Mouse (Mus musculus): ENCODE data around the gene R3hdm2. TPM values are rescaled to one million over a fixed set of nuclear protein-coding genes. Genes with fewer than 3 reads are reported as not detected.

Gene R3hdm2
- 36.0 TPM for polyA plus RNA-seq (2014; fragmentation: Illumina TruSeq; extraction: RNeasy Lipid Tissue Mini Kit (QIAGEN cat#74804); ENCODE audit: insufficient read depth, low read depth, low replicate concordance)

DNA sequence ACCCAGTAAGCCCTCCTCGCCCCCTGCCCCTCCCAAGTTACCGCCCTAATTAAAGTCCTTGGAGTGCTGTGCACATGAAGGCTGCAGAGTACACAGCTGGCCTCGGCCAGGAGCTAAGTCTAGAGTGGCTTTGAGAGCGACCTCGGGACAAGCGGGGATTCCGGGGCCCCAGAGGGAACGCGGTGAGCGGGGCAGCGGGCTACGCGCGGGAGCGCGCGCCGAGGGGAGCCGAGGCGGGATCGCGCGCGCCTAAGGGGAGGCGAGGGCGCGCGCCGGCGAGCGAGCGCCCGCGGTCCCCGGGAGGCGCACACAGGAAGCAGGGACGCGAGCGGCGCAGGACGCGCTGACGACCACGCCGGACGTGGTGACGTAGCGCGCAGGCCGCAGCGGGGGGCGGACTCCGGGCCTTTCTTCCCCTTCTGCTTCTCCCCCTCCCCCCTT is at the start of gene R3hdm2:
R3hdm2 (plus strand) TSS at position 77 of the 441 bp plus-strand sequence.

DNA sequence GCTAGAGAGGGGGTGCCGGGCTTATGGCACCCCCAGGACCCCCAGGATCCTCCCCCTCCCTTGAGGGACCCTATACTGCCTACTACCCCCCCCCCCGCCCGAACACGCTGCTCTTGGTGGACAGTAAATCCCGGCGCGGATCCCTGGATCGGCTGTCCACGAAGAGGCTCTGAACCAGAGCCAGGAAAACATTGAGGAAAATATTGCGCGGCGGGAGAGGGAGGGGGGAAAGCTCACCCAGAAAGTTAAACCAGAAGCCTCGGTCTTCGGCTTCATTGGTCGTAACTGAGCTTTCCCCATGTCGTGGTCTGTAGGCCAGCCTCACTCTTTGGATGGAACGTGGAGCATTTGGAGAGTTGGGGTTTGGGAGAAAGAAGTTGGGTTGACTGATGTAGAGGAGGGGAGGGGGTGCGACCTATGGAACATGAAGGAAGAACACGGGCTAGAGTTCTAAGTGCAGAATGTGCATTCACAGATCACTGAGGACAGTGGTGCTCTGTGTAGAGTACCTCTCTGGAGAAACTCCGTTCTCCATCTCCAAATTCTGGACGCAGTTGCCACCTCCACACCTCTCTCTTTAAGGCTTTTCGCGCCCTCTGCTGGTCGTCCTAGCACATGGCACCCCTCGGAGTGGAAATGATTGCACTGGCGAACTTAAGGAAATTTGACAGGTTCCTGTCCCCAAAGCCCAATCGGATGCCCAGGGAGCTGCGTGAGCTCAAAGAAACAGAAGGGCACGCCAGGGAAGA is 38.1 kb upstream of the R3hdm2 start, which contains the start of gene Gli1:
Gli1 (minus strand) TSS at position 84 of the 749 bp plus-strand sequence.

DNA sequence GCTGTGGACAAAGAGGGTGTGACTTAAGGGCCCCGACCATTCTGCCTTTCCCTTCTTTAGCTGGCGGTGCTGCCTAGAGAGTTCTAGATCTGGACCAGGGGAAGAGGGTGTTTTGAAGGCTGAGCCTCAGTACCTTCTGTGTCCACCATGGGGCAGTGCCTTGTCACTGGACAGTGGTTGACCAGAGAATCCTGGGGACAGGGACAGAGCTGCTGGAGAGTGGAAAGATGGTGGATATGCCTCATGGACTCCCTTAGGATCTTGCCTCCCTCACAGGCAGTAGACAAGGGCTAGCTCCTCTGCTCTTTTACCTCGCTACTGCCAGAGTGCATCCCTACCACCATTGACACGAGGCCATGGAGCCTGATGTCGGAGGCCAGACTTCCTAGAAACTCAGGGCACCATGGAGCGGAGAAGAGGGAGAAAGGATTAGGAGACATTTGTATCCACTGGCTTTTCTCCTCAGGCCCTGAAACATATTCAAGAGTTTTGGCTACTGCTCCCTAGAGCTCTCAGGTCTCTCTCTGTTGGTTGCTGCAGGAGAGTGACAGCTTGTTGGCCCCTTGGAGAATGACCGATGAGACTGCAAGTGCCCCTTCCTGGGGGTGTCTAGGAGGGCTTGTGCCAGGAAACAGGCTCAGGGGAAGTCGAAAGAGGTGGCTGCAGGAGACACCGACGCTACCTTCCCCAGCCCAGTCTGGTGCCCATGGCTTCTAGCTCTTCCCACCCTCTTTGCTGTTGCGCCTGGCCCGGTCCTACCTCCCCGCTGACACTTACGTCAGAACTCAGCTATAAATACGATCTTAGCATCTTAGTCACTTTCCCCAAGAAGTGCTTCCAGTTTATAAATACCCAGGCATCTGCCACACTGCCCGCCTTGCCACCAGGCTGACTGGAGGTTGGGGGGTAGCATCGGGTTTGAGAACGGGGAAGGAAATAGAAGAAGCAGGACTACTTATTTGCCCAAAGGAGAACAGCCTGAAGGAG is 25.9 kb upstream of the R3hdm2 start, which contains the start of gene Inhbe:
Inhbe (minus strand) TSS at position 503 of the 987 bp plus-strand sequence.

DNA sequence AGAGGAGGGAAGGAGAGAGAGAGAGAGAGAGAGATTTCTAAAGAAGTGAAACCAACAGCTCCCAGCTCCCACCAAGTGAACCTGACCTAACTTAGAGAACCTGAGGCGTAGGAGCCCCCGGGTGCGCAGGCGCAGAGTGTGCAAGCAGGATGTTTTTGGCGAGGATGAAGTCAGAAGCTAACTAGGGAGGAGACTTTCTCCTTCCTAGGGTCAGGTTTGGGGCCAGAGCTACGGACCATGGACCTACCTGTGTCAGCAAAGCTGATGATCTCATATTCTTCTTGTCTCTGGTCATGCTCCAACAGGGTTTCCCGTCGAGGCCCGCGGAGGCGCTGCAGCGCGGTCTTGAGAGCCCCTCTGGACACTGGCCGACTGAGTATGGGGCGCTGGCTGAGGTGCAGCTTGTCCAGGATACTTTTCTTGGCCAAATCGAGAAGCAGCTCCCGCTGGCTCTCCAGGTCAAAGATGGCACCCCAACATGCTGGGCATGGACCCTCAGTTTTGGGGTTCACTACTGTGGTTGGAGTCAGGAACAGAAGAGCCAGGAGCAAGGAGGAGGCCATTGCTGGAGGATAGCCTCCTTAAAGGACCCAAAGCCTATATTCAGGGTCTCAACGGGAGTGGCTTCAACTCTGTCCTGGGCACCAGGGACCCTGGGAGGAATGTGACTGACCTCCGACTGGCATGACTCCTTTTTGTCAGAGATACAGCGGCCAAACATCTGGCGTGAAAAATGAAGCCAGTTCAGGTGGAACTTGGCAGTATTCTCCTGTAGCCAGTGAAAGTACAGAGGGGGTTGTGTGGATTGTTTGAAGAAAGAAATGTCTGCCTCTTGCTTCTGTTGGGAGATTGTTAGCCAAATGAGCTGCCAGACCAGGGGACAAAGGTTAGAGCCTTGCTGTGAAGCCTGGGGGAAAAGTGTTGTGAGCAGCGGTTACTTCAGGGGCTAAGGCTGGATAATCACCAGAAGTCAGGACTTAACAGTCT is 10.0 kb upstream of the R3hdm2 start, which contains the start of gene Inhbc:
Inhbc (minus strand) TSS at position 598 of the 987 bp plus-strand sequence.

DNA sequence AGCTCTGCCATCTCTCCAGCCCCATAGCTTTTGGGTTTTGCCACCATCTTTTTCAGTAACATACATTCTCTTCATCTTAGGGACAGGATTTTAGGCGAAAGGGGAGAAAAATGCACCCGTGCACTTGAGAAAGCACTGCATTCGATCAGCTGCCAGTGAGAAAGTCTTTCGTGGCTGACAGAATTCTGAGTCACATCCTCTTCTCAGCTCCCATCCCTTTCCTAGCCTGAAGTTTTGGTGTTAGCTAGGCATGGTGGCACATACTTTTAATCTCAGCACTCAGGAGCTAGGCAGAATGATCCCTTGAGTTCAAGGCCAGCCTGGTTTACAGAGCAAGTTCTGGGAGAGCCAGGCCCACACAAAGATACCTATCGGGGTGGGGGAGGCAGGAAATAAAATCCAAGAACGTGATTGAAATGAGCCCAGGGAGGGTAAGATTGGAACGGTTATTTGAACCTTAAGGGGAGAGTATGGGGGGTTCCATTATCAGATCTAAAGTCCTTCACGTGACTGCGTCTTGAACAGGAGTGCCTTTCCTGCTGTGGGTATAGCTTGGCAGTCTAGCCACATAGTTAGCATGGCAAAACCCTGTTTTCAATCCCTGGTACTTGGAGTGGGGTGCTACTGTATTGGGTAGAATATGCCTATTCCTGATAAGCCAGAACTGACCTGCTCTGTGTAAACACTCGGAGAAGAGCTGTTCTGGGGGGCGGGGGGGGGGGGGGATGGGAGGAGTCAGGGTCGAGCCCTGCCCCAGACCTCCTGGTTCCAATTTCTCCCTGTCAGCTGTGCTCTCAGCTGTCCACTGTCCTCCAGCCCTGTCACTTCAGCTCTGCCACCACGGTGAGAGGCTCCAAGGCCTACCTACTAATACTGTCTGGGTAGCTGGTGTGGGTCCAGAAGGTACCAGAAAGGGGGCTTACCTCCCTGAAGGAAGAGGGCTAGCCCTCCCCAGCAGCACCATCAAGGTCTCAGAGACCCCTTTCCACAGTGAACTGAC is 121.1 kb downstream of the R3hdm2 start, which contains the start of gene Stac3:
Stac3 (plus strand) TSS at position 793 of the 1,000 bp plus-strand sequence.

DNA sequence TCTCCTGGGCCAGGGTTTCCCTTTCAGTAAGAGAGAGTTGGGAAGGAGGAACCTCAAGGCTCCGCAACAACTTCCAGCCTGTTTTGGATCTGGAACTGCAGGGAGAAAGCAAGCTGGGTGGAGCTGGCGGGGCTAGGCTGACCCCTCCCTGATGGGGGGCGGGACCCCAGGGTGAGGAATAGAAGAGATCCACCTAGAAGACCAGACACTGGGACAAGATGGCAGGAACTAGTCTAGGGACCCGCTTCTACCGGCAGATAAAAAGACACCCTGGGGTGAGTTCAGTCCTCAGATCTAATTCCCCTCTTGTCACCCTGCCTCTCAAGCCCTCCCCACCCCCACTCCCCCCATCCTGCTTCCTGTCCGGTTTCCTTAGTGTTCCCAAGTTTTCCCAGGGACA is 134.6 kb downstream of the R3hdm2 start, which contains the start of gene Ndufa4l2:
Ndufa4l2 (plus strand) TSS at position 204 of the 400 bp plus-strand sequence.

DNA sequence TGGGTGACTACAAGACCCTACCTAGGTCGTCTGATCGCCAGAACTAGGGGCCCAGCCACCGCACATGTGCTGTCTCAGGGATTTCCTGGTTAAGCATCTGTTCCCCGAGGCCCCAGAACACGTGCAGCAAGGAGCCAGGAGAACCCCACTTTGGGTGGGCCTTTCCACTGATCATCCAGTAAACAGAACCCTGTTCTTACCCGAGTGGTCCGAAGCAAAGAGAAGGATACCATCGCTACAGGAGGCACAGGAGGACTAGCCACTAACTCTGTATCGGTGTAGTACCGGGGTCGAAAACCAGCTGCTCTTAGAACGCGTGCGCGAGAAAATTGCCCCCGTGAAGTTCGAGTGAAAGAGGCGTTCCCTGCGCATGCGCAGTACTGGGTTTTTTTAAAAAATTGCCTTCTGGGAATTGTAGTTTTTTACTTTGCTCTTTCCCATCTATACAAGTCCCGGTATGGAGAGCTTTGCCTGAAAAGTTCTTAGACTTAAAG is 142.0 kb downstream of the R3hdm2 start, which contains the start of gene Shmt2:
Shmt2 (minus strand) TSS at position 357 of the 494 bp plus-strand sequence.

DNA sequence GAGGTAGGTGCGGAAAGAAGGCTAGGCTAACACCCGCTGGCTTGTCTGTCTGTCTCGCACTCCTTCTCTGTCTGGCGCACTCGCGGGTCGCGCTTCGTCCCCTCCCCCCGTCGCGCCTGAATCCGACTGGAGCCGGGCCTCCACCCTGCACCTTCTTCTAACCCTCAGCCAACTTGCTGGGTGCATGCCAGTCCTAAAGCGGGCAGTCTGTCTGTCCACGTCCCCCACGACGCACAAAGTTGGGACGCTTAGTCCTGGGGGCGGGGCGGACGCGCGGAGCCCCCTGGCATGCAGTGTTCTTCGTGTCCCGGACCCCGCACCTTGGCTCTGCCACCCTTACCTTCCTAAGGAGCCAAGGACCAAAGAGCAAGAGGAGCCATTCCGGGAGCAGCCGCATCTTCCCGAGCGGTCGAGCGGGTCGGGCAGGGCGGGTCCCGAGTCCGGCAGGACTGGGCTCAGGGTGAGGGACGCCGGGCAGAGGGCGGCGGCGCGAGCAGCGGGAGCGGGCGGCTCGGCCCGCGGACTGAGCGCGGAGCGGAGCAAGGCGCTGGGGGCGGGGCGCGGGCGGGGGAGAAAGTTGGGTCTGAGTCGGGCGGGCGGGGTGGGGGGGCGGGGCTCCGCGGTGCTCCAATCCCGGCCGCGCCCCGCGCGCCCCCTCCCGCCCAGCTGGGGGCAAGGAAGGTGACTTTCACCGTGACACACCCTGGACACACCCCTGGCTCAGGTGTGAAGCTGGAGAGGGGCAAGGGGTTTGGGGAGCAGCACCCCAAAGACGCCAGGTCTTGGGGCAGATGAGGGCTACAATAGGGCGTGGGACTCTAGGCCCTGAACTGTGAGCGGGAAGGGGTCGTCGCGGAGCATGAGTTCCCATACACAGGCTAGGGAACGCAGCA is 154.2 kb downstream of the R3hdm2 start, which contains the start of gene Nxph4:
Nxph4 (minus strand) TSS at position 524 of the 893 bp plus-strand sequence.

Other genes starting within 250 kb of the R3hdm2 start
- gene B4galnt1, start 215.1 kb upstream of the R3hdm2 start, polyA plus RNA-seq (2014; fragmentation: Illumina TruSeq; extraction: RNeasy Lipid Tissue Mini Kit (QIAGEN cat#74804); ENCODE audit: insufficient read depth, low read depth, low replicate concordance) = 44.3 TPM
- gene Slc26a10, start 199.7 kb upstream of the R3hdm2 start, polyA plus RNA-seq (2014; fragmentation: Illumina TruSeq; extraction: RNeasy Lipid Tissue Mini Kit (QIAGEN cat#74804); ENCODE audit: insufficient read depth, low read depth, low replicate concordance) = 0.32 TPM
- 19.5 TPM for gene Arhgef25, start 190.2 kb upstream of the R3hdm2 start, polyA plus RNA-seq (2014; fragmentation: Illumina TruSeq; extraction: RNeasy Lipid Tissue Mini Kit (QIAGEN cat#74804); ENCODE audit: insufficient read depth, low read depth, low replicate concordance)
- 38.5 TPM for gene Dtx3, start 184.6 kb upstream of the R3hdm2 start, polyA plus RNA-seq (2014; fragmentation: Illumina TruSeq; extraction: RNeasy Lipid Tissue Mini Kit (QIAGEN cat#74804); ENCODE audit: insufficient read depth, low read depth, low replicate concordance)
- 29.9 TPM for gene Pip4k2c, start 168.7 kb upstream of the R3hdm2 start, polyA plus RNA-seq (2014; fragmentation: Illumina TruSeq; extraction: RNeasy Lipid Tissue Mini Kit (QIAGEN cat#74804); ENCODE audit: insufficient read depth, low read depth, low replicate concordance)
- 0.23 TPM for gene Kif5a, start 117.0 kb upstream of the R3hdm2 start, polyA plus RNA-seq (2014; fragmentation: Illumina TruSeq; extraction: RNeasy Lipid Tissue Mini Kit (QIAGEN cat#74804); ENCODE audit: insufficient read depth, low read depth, low replicate concordance)
- gene Dctn2, start 114.0 kb upstream of the R3hdm2 start, polyA plus RNA-seq (2014; fragmentation: Illumina TruSeq; extraction: RNeasy Lipid Tissue Mini Kit (QIAGEN cat#74804); ENCODE audit: insufficient read depth, low read depth, low replicate concordance) = 112 TPM
- gene Mbd6, start 91.3 kb upstream of the R3hdm2 start, polyA plus RNA-seq (2014; fragmentation: Illumina TruSeq; extraction: RNeasy Lipid Tissue Mini Kit (QIAGEN cat#74804); ENCODE audit: insufficient read depth, low read depth, low replicate concordance) = 13.4 TPM
- 39.4 TPM for gene Mars, start 68.5 kb upstream of the R3hdm2 start, polyA plus RNA-seq (2014; fragmentation: Illumina TruSeq; extraction: RNeasy Lipid Tissue Mini Kit (QIAGEN cat#74804); ENCODE audit: insufficient read depth, low read depth, low replicate concordance)
- gene Arhgap9, start 58.4 kb upstream of the R3hdm2 start, polyA plus RNA-seq (2014; fragmentation: Illumina TruSeq; extraction: RNeasy Lipid Tissue Mini Kit (QIAGEN cat#74804); ENCODE audit: insufficient read depth, low read depth, low replicate concordance) = 17.6 TPM
- gene Gli1, start 38.4 kb upstream of the R3hdm2 start, polyA plus RNA-seq (2014; fragmentation: Illumina TruSeq; extraction: RNeasy Lipid Tissue Mini Kit (QIAGEN cat#74804); ENCODE audit: insufficient read depth, low read depth, low replicate concordance) = 1.4 TPM
- not detected for gene Inhbe, start 25.9 kb upstream of the R3hdm2 start, polyA plus RNA-seq (2014; fragmentation: Illumina TruSeq; extraction: RNeasy Lipid Tissue Mini Kit (QIAGEN cat#74804); ENCODE audit: insufficient read depth, low read depth, low replicate concordance)
- not detected for gene Inhbc, start 9.9 kb upstream of the R3hdm2 start, polyA plus RNA-seq (2014; fragmentation: Illumina TruSeq; extraction: RNeasy Lipid Tissue Mini Kit (QIAGEN cat#74804); ENCODE audit: insufficient read depth, low read depth, low replicate concordance)
- gene Stac3, start 121.4 kb downstream of the R3hdm2 start, polyA plus RNA-seq (2014; fragmentation: Illumina TruSeq; extraction: RNeasy Lipid Tissue Mini Kit (QIAGEN cat#74804); ENCODE audit: insufficient read depth, low read depth, low replicate concordance) = 0.55 TPM
- gene Ndufa4l2, start 134.6 kb downstream of the R3hdm2 start, polyA plus RNA-seq (2014; fragmentation: Illumina TruSeq; extraction: RNeasy Lipid Tissue Mini Kit (QIAGEN cat#74804); ENCODE audit: insufficient read depth, low read depth, low replicate concordance) = 63.4 TPM
- 14.9 TPM for gene Shmt2, start 142.1 kb downstream of the R3hdm2 start, polyA plus RNA-seq (2014; fragmentation: Illumina TruSeq; extraction: RNeasy Lipid Tissue Mini Kit (QIAGEN cat#74804); ENCODE audit: insufficient read depth, low read depth, low replicate concordance)
- 0.18 TPM for gene Nxph4, start 154.2 kb downstream of the R3hdm2 start, polyA plus RNA-seq (2014; fragmentation: Illumina TruSeq; extraction: RNeasy Lipid Tissue Mini Kit (QIAGEN cat#74804); ENCODE audit: insufficient read depth, low read depth, low replicate concordance)
- gene Lrp1, start 240.8 kb downstream of the R3hdm2 start, polyA plus RNA-seq (2014; fragmentation: Illumina TruSeq; extraction: RNeasy Lipid Tissue Mini Kit (QIAGEN cat#74804); ENCODE audit: insufficient read depth, low read depth, low replicate concordance) = 96.5 TPM